Mouse (Mus musculus) heart, embryonic 10.5 days (tissue): ENCODE results near the gene Surf1. TPM values are rescaled to one million over a fixed set of nuclear protein-coding genes. Genes with fewer than 3 reads are reported as not detected.
"Not testable (repeated sequence)": the region's sequence is repeated elsewhere in the genome, so short reads cannot be mapped to it uniquely, and the experiment has no call there.

Experiments
- DNase-seq: peaks from one replicate; pipeline ENCODE4 v3.0.0-alpha.2; 2017; ENCODE audit warnings: low spot score
- H3K27ac ChIP-seq: fragments of 300-500 bp; sonication (generic); 2 replicates; pipeline ENCODE4 v1.5.1; 2016; ENCODE audit warnings: mild to moderate bottlenecking
- H3K27me3 ChIP-seq: fragments of 300-500 bp; sonication (generic); 2 replicates; pipeline ENCODE4 v1.6.1; 2016; ENCODE audit warnings: mild to moderate bottlenecking; ENCODE audit not compliant: poor library complexity, insufficient read depth, severe bottlenecking
- H3K36me3 ChIP-seq: fragments of 300-500 bp; sonication (generic); 2 replicates; pipeline ENCODE4 v1.6.1; 2016; ENCODE audit warnings: mild to moderate bottlenecking, moderate library complexity
- H3K4me1 ChIP-seq: fragments of 300-500 bp; sonication (generic); 2 replicates; pipeline ENCODE4 v1.6.1; 2016; ENCODE audit warnings: mild to moderate bottlenecking
- H3K4me3 ChIP-seq: fragments of 300-500 bp; sonication (generic); 2 replicates; pipeline ENCODE4 v1.5.1; 2016; ENCODE audit warnings: mild to moderate bottlenecking, moderate library complexity
- H3K9me3 ChIP-seq: fragments of 300-500 bp; sonication (generic); 2 replicates; pipeline ENCODE4 v1.6.1; 2016; ENCODE audit warnings: mild to moderate bottlenecking, moderate library complexity
- WGBS: fragments of 180-500 bp; shearing (Covaris S2); methylation state at CpG from one replicate; pipeline ENCODE4 v1.1.7; 2016; 5-methylcytosine and 5-hydroxymethylcytosine counted together
- polyA plus RNA-seq: library from polyadenylated mRNA; unstranded; fragments of >200 nt; fragmentation: Nextera tagmentation; extraction: Ambion mirVana; gene quantifications from 2 replicates; pipeline ENCODE4 v1.2.1, GENCODE M21; 2016

The Surf1 gene
- polyA plus RNA-seq, 1 experiment from 2014 or later, result 40.9 TPM

DNA sequence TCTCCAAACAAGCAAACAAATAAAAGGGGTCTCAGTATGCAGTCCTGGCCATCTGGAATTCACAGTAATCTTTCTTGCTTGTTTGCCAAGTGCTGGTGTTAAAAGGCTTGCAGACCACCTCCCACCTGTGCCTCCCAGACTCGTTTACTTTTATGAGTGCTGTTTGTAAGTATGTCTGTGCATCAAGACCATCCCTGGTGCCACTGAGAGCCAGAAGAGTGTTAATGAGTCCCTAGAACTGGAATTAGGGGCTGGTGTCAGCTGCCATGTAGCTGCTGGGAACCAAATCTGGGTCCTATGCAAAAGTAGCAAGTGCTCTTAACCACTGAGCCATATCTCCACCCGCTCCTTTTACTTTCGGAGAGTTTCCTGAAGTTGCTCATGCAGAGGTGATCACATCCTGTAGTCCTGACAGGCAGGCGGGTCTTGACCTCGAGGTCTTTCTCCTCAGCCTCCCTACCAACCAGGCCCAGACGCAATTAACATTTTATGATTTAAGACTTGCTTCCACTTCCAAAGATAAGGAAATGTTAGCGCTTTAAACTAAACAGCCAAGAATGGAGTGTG lies 14.4 kb downstream of the Surf1 start:
- WGBS, result 6% methylated on average over 7 of the region's 7 CpGs
- Histone ChIP-seq H3K4me3 (peak overlapping the region; percentile 90), H3K9me3 (no peaks in the 10 kb centered on the region), H3K27ac (peak overlapping the region; percentile 89), H3K27me3 (no peaks in the 10 kb centered on the region), H3K4me1 (peaks cover 18% of the 10 kb centered on the region), H3K36me3 (peaks cover 52% of the 10 kb centered on the region)
- no peak for DNase-seq

DNA sequence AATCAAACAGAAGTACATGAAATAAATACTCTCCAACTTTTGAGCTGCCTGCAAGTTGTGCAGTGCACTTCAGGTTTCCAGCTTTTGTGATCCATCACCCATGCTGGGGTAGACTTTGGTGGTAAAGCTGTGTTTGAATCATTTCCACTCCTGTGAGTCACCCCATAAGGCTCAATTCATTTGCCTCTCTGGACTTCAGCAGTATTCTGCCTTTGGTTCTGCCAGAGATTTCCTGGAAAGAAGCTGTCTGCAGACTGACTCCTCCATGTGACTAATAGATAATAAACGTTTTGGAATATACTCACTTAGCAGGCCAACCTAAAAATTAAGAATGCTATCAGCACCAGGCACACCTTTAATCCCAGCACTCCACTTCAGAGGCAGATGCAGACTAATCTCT lies 15.6 kb downstream of the Surf1 start:
- peak; percentile 51 for DNase-seq
- Histone ChIP-seq H3K4me1 (peaks cover 18% of the 10 kb centered on the region), H3K27me3 (no peaks in the 10 kb centered on the region), H3K4me3 (no peak overlapping the region), H3K27ac (no peak overlapping the region), H3K36me3 (peaks cover 52% of the 10 kb centered on the region), H3K9me3 (no peaks in the 10 kb centered on the region)
- WGBS, result 84% methylated on average over 1 of the region's 1 CpGs

DNA sequence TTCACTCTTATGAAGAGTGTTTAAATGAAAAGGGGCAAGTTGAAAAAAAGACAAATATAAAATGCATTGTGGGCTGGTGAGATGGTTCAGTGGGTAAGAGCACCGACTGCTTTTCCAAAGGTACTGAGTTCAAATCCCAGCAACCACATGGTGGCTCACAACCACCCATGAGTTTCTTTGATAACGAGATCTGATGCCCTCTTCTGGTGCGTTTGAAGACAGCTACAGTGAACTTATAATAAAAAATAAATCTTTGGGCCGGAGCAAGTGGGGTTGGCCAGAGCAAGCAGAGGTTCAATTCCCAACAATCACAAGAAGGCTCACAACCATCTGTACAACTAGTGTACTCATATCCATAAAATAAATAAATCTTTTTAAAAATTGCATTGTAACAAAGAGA lies 20.4 kb downstream of the Surf1 start:
- Histone ChIP-seq H3K27ac (no peak overlapping the region), H3K36me3 (peaks cover 87% of the 10 kb centered on the region), H3K9me3 (no peaks in the 10 kb centered on the region), H3K4me1 (no peaks in the 10 kb centered on the region), H3K27me3 (no peaks in the 10 kb centered on the region), H3K4me3 (no peak overlapping the region)
- DNase-seq, result peak; percentile 25
- 90% methylated on average over 4 of the region's 4 CpGs for WGBS

DNA sequence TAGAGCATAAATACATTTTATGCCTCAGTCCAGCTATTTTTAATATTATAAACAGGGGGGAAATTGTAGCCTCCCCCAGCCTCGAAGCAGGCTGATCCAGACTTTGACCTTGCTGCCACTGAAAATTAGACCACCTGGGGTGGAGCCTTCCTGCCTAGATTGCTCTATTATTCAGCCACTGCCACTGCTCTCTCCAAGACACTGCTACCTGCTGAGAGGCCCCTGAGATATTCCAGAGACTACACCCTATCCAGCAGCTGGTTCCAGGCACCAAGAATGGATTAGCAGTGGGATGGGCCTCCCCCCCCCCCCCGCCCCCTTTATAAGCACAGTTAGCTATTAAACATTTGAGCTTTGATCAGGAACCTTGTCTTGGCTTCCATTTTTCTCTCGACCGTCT lies 30.2 kb downstream of the Surf1 start:
- 88% methylated on average over 4 of the region's 4 CpGs for WGBS
- not testable (repeated sequence) for H3K27me3 ChIP-seq, H3K4me3 ChIP-seq, H3K27ac ChIP-seq, DNase-seq, H3K9me3 ChIP-seq, H3K4me1 ChIP-seq
- peaks cover 44% of the 10 kb centered on the region for H3K36me3 ChIP-seq

DNA sequence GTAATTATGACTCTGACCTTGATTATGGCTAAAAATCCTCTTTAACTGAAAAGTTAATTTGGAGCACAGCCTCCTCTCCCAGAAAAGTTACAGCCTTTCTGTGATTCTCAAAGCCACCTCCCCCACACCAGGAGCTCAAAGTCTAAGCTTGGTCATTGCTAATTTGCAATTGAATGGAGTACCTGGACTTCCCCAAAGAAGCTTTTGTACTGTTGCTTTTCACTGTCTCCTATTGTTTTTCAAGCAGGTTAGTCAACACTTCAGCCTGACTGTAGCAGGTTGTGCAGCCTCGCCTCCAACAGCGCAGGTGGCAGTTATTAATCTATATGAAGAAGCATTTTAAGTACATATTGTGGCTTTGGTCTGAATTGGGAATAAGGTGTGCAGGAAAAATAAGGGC lies 30.8 kb downstream of the Surf1 start:
- not testable (repeated sequence) for H3K4me1 ChIP-seq, H3K9me3 ChIP-seq, DNase-seq, H3K4me3 ChIP-seq, H3K27me3 ChIP-seq, H3K27ac ChIP-seq
- H3K36me3 ChIP-seq, result peaks cover 38% of the 10 kb centered on the region
- WGBS, result 88% methylated on average over 2 of the region's 2 CpGs

DNA sequence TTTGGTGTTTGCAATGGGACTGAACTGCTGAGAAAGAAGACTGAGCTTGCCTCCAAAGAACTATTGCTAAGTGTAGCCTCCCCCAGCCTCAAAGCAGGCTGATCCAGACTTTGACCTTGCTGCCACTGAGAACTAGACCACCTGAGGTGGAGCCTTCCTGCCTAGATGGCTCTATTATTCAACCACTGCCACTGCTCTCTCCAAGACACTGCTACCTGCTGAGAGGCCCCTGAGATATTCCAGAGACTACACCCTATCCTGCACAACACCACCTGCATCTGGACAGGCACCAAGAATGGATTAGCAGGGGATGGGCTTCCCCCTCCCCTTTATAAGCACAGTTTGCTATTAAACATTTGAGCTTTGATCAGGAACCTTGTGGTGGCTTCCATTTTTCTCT lies 37.8 kb downstream of the Surf1 start:
- Histone ChIP-seq H3K4me3 (no peak overlapping the region), H3K4me1 (no peaks in the 10 kb centered on the region), H3K36me3 (no peaks in the 10 kb centered on the region), H3K27me3 (no peaks in the 10 kb centered on the region), H3K9me3 (0 out of 2 replicates have a peak, but pooled peaks cover 3% of the 10 kb centered on the region), H3K27ac (no peak overlapping the region)
- no peak for DNase-seq

DNA sequence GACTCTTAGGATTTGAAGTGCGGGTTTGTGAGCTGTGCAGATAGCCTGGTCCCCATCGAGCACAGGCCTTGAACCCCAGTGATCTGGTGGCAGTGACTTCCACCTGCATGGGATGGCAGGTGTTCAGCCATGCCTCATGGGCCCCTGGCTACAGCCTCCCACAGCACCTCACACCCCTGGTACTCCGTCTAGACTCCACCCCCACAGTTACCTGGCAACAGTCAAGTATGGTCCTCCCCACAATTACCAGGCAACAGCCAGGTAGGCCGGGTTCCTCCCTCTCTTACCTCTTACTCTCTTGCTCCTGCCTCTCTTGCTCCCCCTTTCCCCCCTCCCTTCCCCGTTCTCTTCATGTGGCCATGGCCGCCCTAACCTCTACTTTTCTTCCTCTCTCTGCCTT lies 45.7 kb downstream of the Surf1 start:
- DNase-seq, result no peak
- H3K9me3 ChIP-seq, result no peaks in the 10 kb centered on the region
- H3K27me3 ChIP-seq, result peaks cover 15% of the 10 kb centered on the region; the same call in 1 of the 2 replicates
- no peak overlapping the region for H3K27ac ChIP-seq
- H3K4me1 ChIP-seq, result no peaks in the 10 kb centered on the region
- WGBS, result 51% methylated on average over 6 of the region's 6 CpGs
- no peaks in the 10 kb centered on the region for H3K36me3 ChIP-seq
- H3K4me3 ChIP-seq, result no peak overlapping the region

DNA sequence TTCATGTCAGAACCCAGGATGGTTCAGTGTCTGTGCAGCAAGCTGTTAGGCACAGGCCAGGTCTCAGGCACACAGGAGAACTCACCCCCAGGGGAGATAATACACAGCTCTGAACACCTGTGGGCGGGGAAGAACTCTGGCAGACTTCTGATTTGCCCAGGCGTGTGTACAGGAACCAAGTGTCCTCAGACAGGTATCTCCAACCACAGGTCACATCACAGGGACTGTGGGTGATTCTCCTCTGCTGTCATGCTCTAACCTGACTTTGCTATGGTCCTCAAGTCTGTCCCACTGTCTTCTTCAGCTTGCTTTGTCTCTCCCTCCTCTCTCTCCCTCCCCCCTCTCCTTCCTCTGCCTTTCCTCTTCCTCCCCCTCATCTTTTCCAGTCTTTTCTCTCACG lies 51.5 kb downstream of the Surf1 start, which contains the start of gene Abo:
Gene Abo (minus strand): TSS at position 101 of the 400 bp plus-strand sequence.
- Histone ChIP-seq H3K36me3 (no peaks in the 10 kb centered on the region), H3K27ac (no peak within 1 kb of the TSS), H3K4me3 (no peak within 1 kb of the TSS), H3K9me3 (no peaks in the 10 kb centered on the region), H3K4me1 (no peaks in the 10 kb centered on the region), H3K27me3 (peaks cover 4% of the 10 kb centered on the region; the same call in 1 of the 2 replicates)
- 56% methylated on average over 3 of the region's 3 CpGs for WGBS
- DNase-seq, result no peak

Other genes starting within 250 kb of the Surf1 start
- not detected in 2 replicates for gene Lcn4, start 245.2 kb downstream of the Surf1 start, polyA plus RNA-seq
- gene Abo, start 51.6 kb downstream of the Surf1 start, polyA plus RNA-seq, result not detected in 2 replicates
- 18.7 and 24.2 TPM in 2 replicates for gene Surf6, start 13.7 kb downstream of the Surf1 start, polyA plus RNA-seq
- 40.7 and 55.0 TPM in 2 replicates for gene Med22, start 5.9 kb downstream of the Surf1 start, polyA plus RNA-seq
- gene Rpl7a, start 5.8 kb downstream of the Surf1 start, polyA plus RNA-seq, result 425 and 513 TPM in 2 replicates
- 39.9 and 45.7 TPM in 2 replicates for gene Surf2, start 163 bp downstream of the Surf1 start, polyA plus RNA-seq
- 229 and 242 TPM in 2 replicates for gene Surf4, start 17.4 kb upstream of the Surf1 start, polyA plus RNA-seq
- gene Stkld1, start 17.5 kb upstream of the Surf1 start, polyA plus RNA-seq, result 0.15 and 0.36 TPM in 2 replicates
- 34.5 and 46.9 TPM in 2 replicates for gene Rexo4, start 47.9 kb upstream of the Surf1 start, polyA plus RNA-seq
- 0.04 TPM in 1 of 2 replicates, not detected in the other for gene Adamts13, start 56.9 kb upstream of the Surf1 start, polyA plus RNA-seq
- 48.3 and 54.5 TPM in 2 replicates for gene Cacfd1, start 93.4 kb upstream of the Surf1 start, polyA plus RNA-seq
- gene Slc2a6, start 111.5 kb upstream of the Surf1 start, polyA plus RNA-seq, result 0.34 and 0.49 TPM in 2 replicates
- gene Mymk, start 155.6 kb upstream of the Surf1 start, polyA plus RNA-seq, result 0.09 TPM in 1 of 2 replicates, not detected in the other
- 9.7 and 13.5 TPM in 2 replicates for gene Adamtsl2, start 162.8 kb upstream of the Surf1 start, polyA plus RNA-seq
- 0.25 and 0.39 TPM in 2 replicates for gene Fam163b, start 226.0 kb upstream of the Surf1 start, polyA plus RNA-seq
- gene Dbh, start 248.7 kb upstream of the Surf1 start, polyA plus RNA-seq, result 0.21 and 0.69 TPM in 2 replicates